10 mouse cellular contexts compared by ENCODE assay signal in genomic region chr2:37741806-37742554, GRCm38 (mm10). TPM values are rescaled to one million over a fixed set of nuclear protein-coding genes. Genes with fewer than 3 reads are reported as not detected.
DNase-seq lines count a peak whose midpoint lies in the region; TF ChIP-seq lines count a peak whose summit lies in the region.
"Had no signal": no experiment of that assay in that cellular context is flagged by ENCODE, and none has a peak within 500 bp of the region (broad histone marks: within the 10 kb centered on the region; RNA-seq: fewer than 3 reads in every experiment).

No protein-coding gene starts in this region.

- H3K9me3 ChIP-seq in forebrain, embryonic 10.5 days, result no peaks in the 10 kb centered on the region
- H3K9me3 ChIP-seq: embryonic facial prominence, embryonic 12.5 days had no signal

- 85% methylated on average over 20 of the region's 20 CpGs for WGBS in forebrain, embryonic 10.5 days

- H3K27ac ChIP-seq in layer of hippocampus, adult 2 months, result 0 out of 2 replicates have a peak overlapping the region, but pooled peaks have one; percentile 25
- no peak overlapping the region for H3K27ac ChIP-seq in forebrain, embryonic 10.5 days
- H3K27ac ChIP-seq: embryonic facial prominence, embryonic 12.5 days had no signal

- TF ChIP-seq CTCF in layer of hippocampus, adult 2 months (conservative IDR thresholded peaks at IDR 0.05), result peak; percentile 27

- H3K4me1 ChIP-seq in forebrain, embryonic 10.5 days, result peaks cover 4% of the 10 kb centered on the region; the same call in 1 of the 2 replicates
- H3K4me1 ChIP-seq: embryonic facial prominence, embryonic 12.5 days had no signal

- DNase-seq in cerebellum, adult 11-12 months, result peak; percentile 71
- DNase-seq in cerebellum, adult 11 months, result no peak
- DNase-seq in layer of hippocampus, adult 2 months (ENCODE audit: low spot score in 2 of 2), result no peak
- DNase-seq in layer of hippocampus, postnatal 25 days (ENCODE audit: extremely low spot score in 1 of 2, low spot score in 1 of 2), result no peak
- DNase-seq in MN1 (ENCODE audit: low spot score), result peak; percentile 82
- DNase-seq in gastrocnemius, postnatal 25 days, result peak; percentile 61
- no peak for DNase-seq in forebrain, embryonic 10.5 days (ENCODE audit: extremely low spot score, low spot score)
- DNase-seq in urinary bladder, adult 18-20 months (ENCODE audit: low spot score in 2 of 2), result no peak
- DNase-seq: adrenal gland, postnatal 14 days had no signal

- no peaks in the 10 kb centered on the region for H3K27me3 ChIP-seq in forebrain, embryonic 10.5 days (ENCODE audit: poor library complexity, severe bottlenecking)
- H3K27me3 ChIP-seq: embryonic facial prominence, embryonic 12.5 days had no signal

- no peak overlapping the region; the same call in 1 of the 2 replicates for H3K4me3 ChIP-seq in layer of hippocampus, adult 2 months
- H3K4me3 ChIP-seq in forebrain, embryonic 10.5 days, result no peak overlapping the region
- H3K4me3 ChIP-seq: embryonic facial prominence, embryonic 12.5 days had no signal

- no peaks in the 10 kb centered on the region for H3K36me3 ChIP-seq in forebrain, embryonic 10.5 days (replicated peaks)
- H3K36me3 ChIP-seq: embryonic facial prominence, embryonic 12.5 days had no signal

RNA-seq across cellular contexts. Expression of gene Crb2, which starts 34.1 kb away (rescaled TPM):
- total RNA-seq in layer of hippocampus, adult 2 months (2021), result 1 to 10 TPM; 3.7 to 3.9 TPM
- total RNA-seq in layer of hippocampus, postnatal 25 days (2021), result 1 to 10 TPM; 3.8 to 4.8 TPM
- total RNA-seq in gastrocnemius, postnatal 25 days (2021), result not detected
- 30.4 and 30.9 TPM in 2 replicates for polyA plus RNA-seq in forebrain, embryonic 10.5 days (2016; fragmentation: Nextera tagmentation; extraction: Ambion mirVana)

RNA-seq across cellular contexts. Expression of gene Strbp, which starts 38.3 kb away (rescaled TPM):
- 100 to 1,000 TPM; 174 to 175 TPM for total RNA-seq in layer of hippocampus, adult 2 months (2021)
- total RNA-seq in layer of hippocampus, postnatal 25 days (2021), result 100 to 1,000 TPM; 150 to 169 TPM
- 10 to 100 TPM; 14.4 to 16.9 TPM for total RNA-seq in gastrocnemius, postnatal 25 days (2021)
- polyA plus RNA-seq in forebrain, embryonic 10.5 days (2016; fragmentation: Nextera tagmentation; extraction: Ambion mirVana), result 65.7 and 68.8 TPM in 2 replicates

Comparison
In these comparisons a context has a peak if more than half of its experiments do, and no peak if none do; other contexts are left out.
1. DNase-seq: peak in cerebellum, adult 11-12 months (single experiment), MN1 (single experiment) and gastrocnemius, postnatal 25 days (single experiment); none in cerebellum, adult 11 months (single experiment), layer of hippocampus, adult 2 months (0 of 2), layer of hippocampus, postnatal 25 days (0 of 2), forebrain, embryonic 10.5 days (single experiment) and urinary bladder, adult 18-20 months (0 of 2).
2. RNA of gene Crb2, which starts 34.1 kb away (total RNA-seq): 3.8 to 4.8 TPM in layer of hippocampus, postnatal 25 days and 3.7 to 3.9 TPM in layer of hippocampus, adult 2 months; not detected in gastrocnemius, postnatal 25 days; every median in the first group is over 4 times any median in the second.
3. RNA of gene Strbp, which starts 38.3 kb away (total RNA-seq): 174 to 175 TPM in layer of hippocampus, adult 2 months and 150 to 169 TPM in layer of hippocampus, postnatal 25 days; 14.4 to 16.9 TPM in gastrocnemius, postnatal 25 days; every median in the first group is over 4 times any median in the second.